8 mouse cellular contexts compared by ENCODE assay signal in the genomic region with DNA sequence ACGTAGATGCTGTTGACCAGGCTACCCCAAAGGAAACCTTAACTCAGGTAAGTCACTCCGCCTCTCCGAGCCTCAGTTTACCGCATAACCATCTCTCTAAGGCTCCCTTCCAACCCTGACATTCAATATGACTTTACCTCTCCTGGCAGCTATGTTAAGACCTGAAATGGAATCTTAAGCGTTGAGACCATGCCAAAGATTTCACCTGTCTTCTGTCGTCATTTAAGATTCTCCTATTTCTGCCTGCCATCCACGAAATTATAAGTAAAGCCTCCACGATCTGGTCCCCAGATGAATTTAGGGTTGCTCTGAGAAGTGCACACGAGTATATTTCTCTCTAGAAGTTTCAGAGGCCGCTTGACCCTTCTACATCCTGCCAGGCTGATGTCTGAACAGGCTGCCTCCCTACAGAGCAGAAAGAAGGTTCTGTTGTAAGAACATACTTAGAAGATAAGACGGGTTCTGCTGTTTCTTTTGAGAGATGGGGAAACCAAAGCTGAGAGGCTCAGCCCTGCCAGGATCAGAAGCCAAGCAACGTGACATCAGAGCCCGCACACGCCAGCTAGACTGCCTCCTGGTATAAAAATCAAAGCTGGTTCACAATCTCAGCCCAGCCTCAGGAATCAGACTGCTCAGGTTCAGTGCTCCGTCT. TPM values are rescaled to one million over a fixed set of nuclear protein-coding genes. Genes with fewer than 3 reads are reported as not detected.
DNase-seq lines count a peak whose midpoint lies in the region; ATAC-seq and TF ChIP-seq lines count a peak whose summit lies in the region.

No protein-coding gene starts in this region.

- peaks cover 7% of the 10 kb centered on the region for H3K4me1 ChIP-seq in lung, embryonic 14.5 days (ENCODE audit: insufficient read depth)
- H3K4me1 ChIP-seq in heart, embryonic 12.5 days (replicated peaks): peaks cover 26% of the 10 kb centered on the region
- peaks cover 39% of the 10 kb centered on the region for H3K4me1 ChIP-seq in liver, embryonic 16.5 days (ENCODE audit: control insufficient read depth, low read depth, low read length)

- H3K4me3 ChIP-seq in lung, embryonic 14.5 days (ENCODE audit: low read depth, low read length): peak overlapping the region; percentile 93
- H3K4me3 ChIP-seq in heart, embryonic 12.5 days: peak overlapping the region; percentile 99
- H3K4me3 ChIP-seq in liver, embryonic 16.5 days (ENCODE audit: low read depth, low read length): peak overlapping the region; percentile 72

- H3K27ac ChIP-seq in lung, embryonic 14.5 days (ENCODE audit: low read depth): no peak overlapping the region
- H3K27ac ChIP-seq in heart, embryonic 12.5 days (ENCODE audit: poor library complexity, severe bottlenecking): 0 out of 2 replicates have a peak overlapping the region, but pooled peaks have one; percentile 4
- H3K27ac ChIP-seq in liver, embryonic 16.5 days (ENCODE audit: low read length): peak overlapping the region; percentile 51

- ATAC-seq in lung, embryonic 14.5 days (ENCODE audit: insufficient read depth): no peak
- no peak for ATAC-seq in heart, embryonic 12.5 days (ENCODE audit: insufficient number of reproducible peaks, low FRiP score)
- no peak for ATAC-seq in liver, embryonic 16.5 days (ENCODE audit: low read depth)

- no peaks in the 10 kb centered on the region for H3K27me3 ChIP-seq in lung, embryonic 14.5 days (ENCODE audit: insufficient read depth, low read length)
- H3K27me3 ChIP-seq in heart, embryonic 12.5 days (replicated peaks): no peaks in the 10 kb centered on the region
- H3K27me3 ChIP-seq in liver, embryonic 16.5 days (ENCODE audit: control insufficient read depth, insufficient read depth, low read depth, low read length): no peaks in the 10 kb centered on the region

- H3K4me2 ChIP-seq in lung, embryonic 14.5 days: peak overlapping the region; percentile 75
- H3K4me2 ChIP-seq in heart, embryonic 12.5 days: peak overlapping the region; percentile 100
- peak overlapping the region; percentile 99 for H3K4me2 ChIP-seq in liver, embryonic 16.5 days (ENCODE audit: low read depth, low read length)

- no peak for TF ChIP-seq CTCF in lung, embryonic 14.5 days (IDR thresholded peaks at IDR 0.05; ENCODE audit: low read depth)

- H3K9ac ChIP-seq in lung, embryonic 14.5 days: peak overlapping the region; percentile 32
- H3K9ac ChIP-seq in heart, embryonic 12.5 days: peak overlapping the region; percentile 43
- peak overlapping the region; percentile 42 for H3K9ac ChIP-seq in liver, embryonic 16.5 days (ENCODE audit: low read depth, low read length)

- DNase-seq in lung, embryonic 14.5 days: peak; percentile 31
- no peak for DNase-seq in lung, postnatal 4 days
- DNase-seq in cerebellum, adult 9-10 months: peak; percentile 76
- DNase-seq in left cerebral cortex, adult 11 months (ENCODE audit: low spot score): no peak
- no peak for DNase-seq in urinary bladder, postnatal 14 days (ENCODE audit: low spot score)
- DNase-seq in layer of hippocampus, postnatal 25 days (ENCODE audit: extremely low spot score in 1 of 2, low spot score in 1 of 2): no peak

- no peaks in the 10 kb centered on the region for H3K9me3 ChIP-seq in lung, embryonic 14.5 days (ENCODE audit: low read depth, low read length)
- no peaks in the 10 kb centered on the region for H3K9me3 ChIP-seq in heart, embryonic 12.5 days (replicated peaks)
- H3K9me3 ChIP-seq in liver, embryonic 16.5 days (replicated peaks; ENCODE audit: control insufficient read depth, low read length): no peaks in the 10 kb centered on the region

- H3K36me3 ChIP-seq in lung, embryonic 14.5 days (ENCODE audit: insufficient read depth): no peaks in the 10 kb centered on the region
- H3K36me3 ChIP-seq in heart, embryonic 12.5 days: no peaks in the 10 kb centered on the region
- peaks cover 7% of the 10 kb centered on the region for H3K36me3 ChIP-seq in liver, embryonic 16.5 days (ENCODE audit: control insufficient read depth, insufficient read depth)

- WGBS in lung, embryonic 14.5 days: 10% methylated on average over 14 of the region's 15 CpGs
- WGBS in heart, embryonic 12.5 days: 10% methylated on average over 14 of the region's 15 CpGs
- 12% methylated on average over 15 of the region's 15 CpGs for WGBS in liver, embryonic 16.5 days (ENCODE audit: insufficient replicate concordance)

RNA-seq across cellular contexts. Expression of gene Gm10300, which starts 24.8 kb away (rescaled TPM):
- polyA plus RNA-seq in lung, embryonic 14.5 days (2014; fragmentation: Nextera tagmentation; extraction: Ambion mirVana): 0.08 and 0.11 TPM in 2 replicates
- polyA plus RNA-seq in heart, embryonic 12.5 days (2016; fragmentation: Nextera tagmentation; extraction: Ambion mirVana): 0.15 and 0.28 TPM in 2 replicates
- polyA plus RNA-seq in liver, embryonic 16.5 days (2015; fragmentation: Nextera tagmentation; extraction: Ambion mirVana): 0.33 and 0.46 TPM in 2 replicates
- total RNA-seq in layer of hippocampus, postnatal 25 days (2021): not detected

RNA-seq across cellular contexts. Expression of gene Epb41, which starts 25.4 kb away (rescaled TPM):
- 79.1 and 86.3 TPM in 2 replicates for polyA plus RNA-seq in lung, embryonic 14.5 days (2014; fragmentation: Nextera tagmentation; extraction: Ambion mirVana)
- 97.6 and 102 TPM in 2 replicates for polyA plus RNA-seq in heart, embryonic 12.5 days (2016; fragmentation: Nextera tagmentation; extraction: Ambion mirVana)
- polyA plus RNA-seq in liver, embryonic 16.5 days (2015; fragmentation: Nextera tagmentation; extraction: Ambion mirVana): 196 and 232 TPM in 2 replicates
- 10 to 100 TPM; 16.8 to 24.1 TPM for total RNA-seq in layer of hippocampus, postnatal 25 days (2021)

Comparison
In these comparisons a context has a peak if more than half of its experiments do, and no peak if none do; other contexts are left out.
1. DNase-seq: peak in lung, embryonic 14.5 days (single experiment) and cerebellum, adult 9-10 months (single experiment); none in lung, postnatal 4 days (0 of 2), left cerebral cortex, adult 11 months (single experiment), urinary bladder, postnatal 14 days (single experiment) and layer of hippocampus, postnatal 25 days (0 of 2).
2. Peak in every context shown above with its lines, with median percentiles within 50 percentile points of each other: H3K4me2 ChIP-seq, H3K4me3 ChIP-seq and H3K9ac ChIP-seq.